Mouse (Mus musculus) forebrain, postnatal 0 days (tissue): Measurements from ENCODE around the gene Cartpt. TPM values are rescaled to one million over a fixed set of nuclear protein-coding genes. Genes with fewer than 3 reads are reported as not detected.
A peak's percentile ranks its signal among the peaks of the same experiment; 100 is the strongest.

Experiments
- ATAC-seq: fragments of 200-750 bp; cut with Nextera tagmentation; 2 replicates; pipeline ENCODE4 v1.8.0; 2017; ENCODE audit warnings: mild to moderate bottlenecking, moderate library complexity
- DNase-seq: peaks from one replicate; pipeline ENCODE4 v3.0.0-alpha.2; 2015
- H3K27ac ChIP-seq: fragments of 300-500 bp; sonication (generic); 2 replicates; pipeline ENCODE4 v1.5.1; 2014; ENCODE audit warnings: low read depth, mild to moderate bottlenecking, antibody characterized with exemption, low read length, moderate library complexity, mixed read lengths
- H3K27me3 ChIP-seq: fragments of 300-500 bp; sonication (generic); 2 replicates; pipeline ENCODE4 v1.6.1; 2014; ENCODE audit warnings: mild to moderate bottlenecking, low read length, mixed read lengths; ENCODE audit not compliant: insufficient read depth
- H3K36me3 ChIP-seq: fragments of 300-500 bp; sonication (generic); 2 replicates; pipeline ENCODE4 v1.6.1; 2014; ENCODE audit warnings: mild to moderate bottlenecking, moderate library complexity; ENCODE audit not compliant: insufficient read depth
- H3K4me1 ChIP-seq: fragments of 300-500 bp; sonication (generic); 2 replicates; pipeline ENCODE4 v1.6.1; 2014; ENCODE audit warnings: antibody characterized with exemption; ENCODE audit not compliant: insufficient read depth
- H3K4me2 ChIP-seq: fragments of 300-500 bp; sonication (generic); 2 replicates; pipeline ENCODE4 v1.6.1; 2014; ENCODE audit warnings: low read depth, mild to moderate bottlenecking, moderate library complexity
- H3K4me3 ChIP-seq: fragments of 300-500 bp; sonication (generic); 2 replicates; pipeline ENCODE4 v1.5.1; 2014; ENCODE audit warnings: low read depth, low read length, mixed read lengths
- H3K9ac ChIP-seq: fragments of 300-500 bp; sonication (generic); 2 replicates; pipeline ENCODE4 v1.6.1; 2014; ENCODE audit warnings: mild to moderate bottlenecking
- H3K9me3 ChIP-seq: fragments of 300-500 bp; sonication (generic); 2 replicates; pipeline ENCODE4 v1.6.1; 2016; ENCODE audit warnings: low read length
- CTCF ChIP-seq: sonication (generic); IDR thresholded peaks from 2 replicates; pipeline ENCODE4 v1.5.1; 2016; ENCODE audit warnings: antibody characterized with exemption, control low read depth, low read depth
- WGBS: fragments of 180-500 bp; shearing (Covaris S2); extraction: QIAGEN DNeasy Blood & Tissue Kit; methylation state at CpG from one replicate; pipeline ENCODE4 v1.1.7; 2014; 5-methylcytosine and 5-hydroxymethylcytosine counted together
- polyA plus RNA-seq: library from polyadenylated mRNA; unstranded; fragments of >200 nt; fragmentation: Nextera tagmentation; extraction: Ambion mirVana; gene quantifications from 2 replicates; pipeline ENCODE4 v1.2.1, GENCODE M21; 2015
- total RNA-seq: library from RNA; depleted of rRNA; stranded (reverse); fragments of >200 nt; gene quantifications from 2 replicates; pipeline ENCODE4 v1.2.3, GENCODE M21; 2014

Gene Cartpt
- total and polyA plus RNA-seq, 2 experiments from 2014 or later: 3.0 to 8.0 TPM

- ATAC-seq: no peak
- H3K4me3 ChIP-seq: no peak overlapping the region
- TF ChIP-seq CTCF: no peak
- 94% methylated on average over 1 of the region's 1 CpGs for WGBS
- no peak overlapping the region for H3K9ac ChIP-seq
- no peak for DNase-seq
- H3K36me3 ChIP-seq: no peaks in the 10 kb centered on the region
- H3K9me3 ChIP-seq: no peaks in the 10 kb centered on the region
- no peak overlapping the region for H3K4me2 ChIP-seq
- no peaks in the 10 kb centered on the region for H3K27me3 ChIP-seq
- no peaks in the 10 kb centered on the region for H3K4me1 ChIP-seq
- no peak overlapping the region for H3K27ac ChIP-seq
Measured at GRCm38 (mm10) chr13:99932406-99932805, 31.5 kb upstream of the Cartpt start.

GRCm38 (mm10) chr13:99931502-99931901, 30.6 kb upstream of the Cartpt start:
- no peak for TF ChIP-seq CTCF
- Histone ChIP-seq H3K9me3 (no peaks in the 10 kb centered on the region), H3K4me1 (no peaks in the 10 kb centered on the region), H3K4me3 (no peak overlapping the region), H3K4me2 (no peak overlapping the region), H3K27ac (no peak overlapping the region), H3K27me3 (no peaks in the 10 kb centered on the region), H3K9ac (no peak overlapping the region), H3K36me3 (no peaks in the 10 kb centered on the region)
- WGBS: 78% methylated on average over 6 of the region's 6 CpGs
- DNase-seq (no peak), ATAC-seq (no peak)

GRCm38 (mm10) chr13:99926249-99926648, 25.4 kb upstream of the Cartpt start:
- no peak for DNase-seq

GRCm38 (mm10) chr13:99915632-99916031, 14.7 kb upstream of the Cartpt start:
- no peak for TF ChIP-seq CTCF
- no peak overlapping the region for H3K4me2 ChIP-seq
- DNase-seq (no peak), ATAC-seq (no peak)
- H3K9ac ChIP-seq: no peak overlapping the region
- 85% methylated on average over 5 of the region's 5 CpGs for WGBS
- H3K27me3 ChIP-seq: no peaks in the 10 kb centered on the region
- H3K9me3 ChIP-seq: no peaks in the 10 kb centered on the region
- H3K4me1 ChIP-seq: no peaks in the 10 kb centered on the region
- no peaks in the 10 kb centered on the region for H3K36me3 ChIP-seq
- no peak overlapping the region for H3K27ac ChIP-seq
- no peak overlapping the region for H3K4me3 ChIP-seq

More at GRCm38 (mm10) chr13:99926249-99926648, 25.4 kb upstream of the Cartpt start:
- Histone ChIP-seq H3K27me3 (no peaks in the 10 kb centered on the region), H3K4me1 (no peaks in the 10 kb centered on the region), H3K4me2 (no peak overlapping the region), H3K27ac (no peak overlapping the region), H3K36me3 (no peaks in the 10 kb centered on the region), H3K9me3 (no peaks in the 10 kb centered on the region), H3K9ac (no peak overlapping the region), H3K4me3 (no peak overlapping the region)
- no peak for TF ChIP-seq CTCF
- WGBS: 33% methylated on average over 5 of the region's 5 CpGs
- no peak for ATAC-seq

- Histone ChIP-seq H3K9me3 (no peaks in the 10 kb centered on the region), H3K4me2 (peak overlapping the region; percentile 59), H3K4me1 (peaks cover 6% of the 10 kb centered on the region; the same call in 1 of the 2 replicates), H3K27ac (no peak overlapping the region), H3K9ac (peak overlapping the region; percentile 31; the same call in 1 of the 2 replicates), H3K36me3 (no peaks in the 10 kb centered on the region), H3K4me3 (peak overlapping the region; percentile 35), H3K27me3 (peaks cover 20% of the 10 kb centered on the region)
- ATAC-seq (peak; percentile 50), DNase-seq (peak; percentile 17)
- 3% methylated on average over 30 of the region's 30 CpGs for WGBS
- TF ChIP-seq CTCF: no peak
Measured at GRCm38 (mm10) chr13:99900557-99900892, 366 bp downstream of the Cartpt start.

- peak; percentile 15 for DNase-seq
- Histone ChIP-seq H3K4me3 (peak overlapping the region; percentile 35), H3K27me3 (peaks cover 20% of the 10 kb centered on the region), H3K4me1 (peaks cover 6% of the 10 kb centered on the region; the same call in 1 of the 2 replicates), H3K9ac (peak overlapping the region; percentile 31; the same call in 1 of the 2 replicates), H3K4me2 (peak overlapping the region; percentile 59), H3K9me3 (no peaks in the 10 kb centered on the region), H3K36me3 (no peaks in the 10 kb centered on the region), H3K27ac (no peak overlapping the region)
- 5% methylated on average over 38 of the region's 38 CpGs for WGBS
- no peak for TF ChIP-seq CTCF
- peak; percentile 50 for ATAC-seq
Measured at GRCm38 (mm10) chr13:99899670-99900556, 978 bp downstream of the Cartpt start.

GRCm38 (mm10) chr13:99898816-99899215, 2.1 kb downstream of the Cartpt start:
- no peaks in the 10 kb centered on the region for H3K36me3 ChIP-seq
- H3K9ac ChIP-seq: no peak overlapping the region
- H3K4me2 ChIP-seq: no peak overlapping the region
- H3K27ac ChIP-seq: no peak overlapping the region
- ATAC-seq (no peak), DNase-seq (no peak)
- no peaks in the 10 kb centered on the region for H3K9me3 ChIP-seq
- 21% methylated on average over 14 of the region's 14 CpGs for WGBS
- no peak for TF ChIP-seq CTCF
- peaks cover 20% of the 10 kb centered on the region for H3K27me3 ChIP-seq
- H3K4me3 ChIP-seq: no peak overlapping the region
- peaks cover 6% of the 10 kb centered on the region; the same call in 1 of the 2 replicates for H3K4me1 ChIP-seq
